Mouse (Mus musculus) MEL (cell line): ENCODE data around the gene Plaur.

Experiments
- CHD1 ChIP-seq: IDR thresholded peaks from 2 replicates; pipeline ENCODE4 v1.6.1; 2012; ENCODE audit warnings: low read depth, mild to moderate bottlenecking, inconsistent platforms, low read length, improper control_type of control experiment
- CHD2 ChIP-seq: IDR thresholded peaks from 2 replicates; pipeline ENCODE4 v1.6.1; 2011; ENCODE audit warnings: low read length, improper control_type of control experiment
- CTCF ChIP-seq, 3 experiments: IDR thresholded peaks in 2 of 3; conservative IDR thresholded peaks in 1 of 3; 2 replicates each; pipeline ENCODE4 v1.5.1; 2011 to 2012; ENCODE audit warnings: low read length in 3 of 3, low read depth in 2 of 3, mild to moderate bottlenecking in 2 of 3, improper control_type of control experiment in 1 of 3, inconsistent platforms in 1 of 3, mixed read lengths in 1 of 3, moderate library complexity in 1 of 3; ENCODE audit not compliant: control insufficient read depth in 1 of 3, insufficient read depth in 1 of 3, poor library complexity in 1 of 3, severe bottlenecking in 1 of 3
- ELF1 ChIP-seq: IDR thresholded peaks from 2 replicates; pipeline ENCODE4 v1.6.1; 2014; ENCODE audit warnings: low read depth, mild to moderate bottlenecking, inconsistent platforms, low read length, improper control_type of control experiment, moderate library complexity
- EP300 ChIP-seq, 2 experiments: IDR thresholded peaks; 2 replicates each; pipeline ENCODE4 v1.6.1; 2011; ENCODE audit warnings: improper control_type of control experiment in 2 of 2, low read length in 2 of 2, low read depth in 1 of 2, mild to moderate bottlenecking in 1 of 2
- ETS1 ChIP-seq: IDR thresholded peaks from 2 replicates; pipeline ENCODE4 v1.6.1; 2012; ENCODE audit warnings: low read depth, mild to moderate bottlenecking, inconsistent platforms, low read length, improper control_type of control experiment, moderate library complexity
- HCFC1 ChIP-seq: IDR thresholded peaks from 2 replicates; pipeline ENCODE4 v1.6.1; 2012; ENCODE audit warnings: low read depth, mild to moderate bottlenecking, inconsistent platforms, low read length, improper control_type of control experiment, moderate library complexity
- MAX ChIP-seq: IDR thresholded peaks from 2 replicates; pipeline ENCODE4 v1.6.1; 2011; ENCODE audit warnings: low read length, improper control_type of control experiment
- MYC ChIP-seq: IDR thresholded peaks from 2 replicates; pipeline ENCODE4 v1.6.1; 2011; ENCODE audit warnings: low read depth, mild to moderate bottlenecking, low read length, improper control_type of control experiment, moderate library complexity
- NRF1 ChIP-seq: IDR thresholded peaks from 2 replicates; pipeline ENCODE4 v1.6.1; 2014; ENCODE audit warnings: low read depth, mild to moderate bottlenecking, inconsistent platforms, low read length, improper control_type of control experiment, moderate library complexity; ENCODE audit not compliant: poor library complexity, insufficient read depth, severe bottlenecking
- POLR2A ChIP-seq, 2 experiments: IDR thresholded peaks; 2 replicates each; pipeline ENCODE4 v1.6.1; 2011 to 2012; ENCODE audit warnings: low read length in 2 of 2, mild to moderate bottlenecking in 2 of 2, control low read depth in 1 of 2, improper control_type of control experiment in 1 of 2, low read depth in 1 of 2, moderate library complexity in 1 of 2; ENCODE audit not compliant: control insufficient read depth in 1 of 2, insufficient read depth in 1 of 2, poor library complexity in 1 of 2
- RCOR1 ChIP-seq: IDR thresholded peaks from 2 replicates; pipeline ENCODE4 v1.6.1; 2012; ENCODE audit warnings: low read depth, mild to moderate bottlenecking, inconsistent platforms, low read length, improper control_type of control experiment

DNA sequence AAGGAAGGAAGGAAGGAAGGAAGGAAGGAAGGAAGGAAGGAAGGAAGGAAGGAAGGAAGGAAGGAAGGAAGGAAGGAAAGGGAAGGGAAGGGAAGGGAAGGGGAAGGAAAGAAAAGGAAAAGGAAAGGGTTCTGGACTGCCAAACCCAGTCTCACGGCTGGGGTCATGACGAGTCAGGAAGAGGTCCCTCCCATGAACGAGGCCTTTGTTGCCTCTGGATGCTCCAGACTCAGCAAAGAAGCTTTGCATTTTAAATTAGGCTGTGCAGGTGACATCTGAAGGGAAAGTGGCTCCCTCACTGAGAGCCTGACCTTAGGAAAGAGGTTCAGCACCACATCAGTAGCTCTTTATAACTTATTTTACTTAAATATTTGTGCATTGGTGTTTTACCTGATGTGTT, 56.8 kb downstream of the Plaur start:
- no peak for TF ChIP-seq ELF1
- no peak for TF ChIP-seq EP300 (IDR thresholded peaks at IDR 0.05; ENCODE audit: low read depth in 1 of 2, low read length in 2 of 2)
- no peak for TF ChIP-seq ETS1
- TF ChIP-seq RCOR1 = no peak
- no peak for TF ChIP-seq NRF1
- TF ChIP-seq CHD2 = no peak
- TF ChIP-seq POLR2A (IDR thresholded peaks at IDR 0.05; ENCODE audit: control insufficient read depth in 1 of 2, insufficient read depth in 1 of 2, low read depth in 1 of 2, low read length in 2 of 2, poor library complexity in 1 of 2) = no peak
- no peak for TF ChIP-seq CHD1
- TF ChIP-seq CTCF (IDR thresholded peaks at IDR 0.05 in 2 of 3, conservative IDR thresholded peaks at IDR 0.05 in 1 of 3; ENCODE audit: control insufficient read depth in 1 of 3, insufficient read depth in 1 of 3, low read depth in 2 of 3, low read length in 3 of 3, poor library complexity in 1 of 3, severe bottlenecking in 1 of 3) = no peak
- TF ChIP-seq MYC = no peak
- no peak for TF ChIP-seq MAX
- TF ChIP-seq HCFC1 = no peak
